Mouse (Mus musculus): ENCODE data around the gene Ncstn.

Gene Ncstn

GRCm38 (mm10) chr1:172072604-172073003 lies 10.0 kb downstream of the Ncstn start:
- ATAC-seq (ENCODE audit: low TSS enrichment): no peak

DNA sequence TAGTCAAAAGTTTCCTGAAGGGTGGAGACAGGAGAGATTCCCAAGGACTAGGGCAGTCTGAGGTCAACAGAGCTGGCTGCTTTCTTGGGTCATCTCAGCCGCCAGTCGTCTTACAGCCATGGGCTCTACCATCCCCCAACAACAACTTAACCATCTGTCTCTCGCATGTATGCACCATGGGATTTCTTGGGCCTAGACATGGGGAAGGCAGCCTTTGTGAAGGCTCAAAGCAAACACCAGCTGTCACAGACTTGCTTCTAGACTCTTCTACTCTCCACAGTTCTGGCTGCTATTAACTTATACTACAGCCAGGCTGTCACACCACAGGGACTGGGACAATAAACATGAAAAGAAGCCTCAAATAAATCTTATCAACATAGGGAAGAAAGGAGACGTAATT lies 11.0 kb downstream of the Ncstn start:
- ATAC-seq (ENCODE audit: low TSS enrichment): peak; percentile 36; the same call in 1 of the 2 replicates

DNA sequence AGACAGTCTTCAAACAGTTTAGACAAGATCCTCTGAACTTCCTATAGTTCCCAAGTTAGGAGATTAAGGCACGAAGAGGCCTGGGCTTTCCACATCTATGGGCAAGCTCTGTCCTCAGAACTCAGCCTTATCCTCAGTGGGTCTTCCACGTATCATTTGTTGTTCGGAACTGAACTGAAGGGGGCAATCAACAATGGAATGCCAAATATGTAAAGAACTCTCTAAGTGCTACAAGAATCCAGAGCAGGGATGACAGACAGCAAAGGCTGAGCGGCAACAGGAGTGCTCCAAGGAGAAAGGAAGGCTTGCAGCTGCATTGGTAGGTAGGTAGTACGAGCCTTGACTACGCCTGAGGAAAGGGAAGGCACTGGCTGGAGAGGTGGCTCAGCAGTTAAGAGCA lies 12.4 kb downstream of the Ncstn start:
- no peak for ATAC-seq (ENCODE audit: low TSS enrichment)

- peak; percentile 75 for ATAC-seq (ENCODE audit: low TSS enrichment)
Measured at GRCm38 (mm10) chr1:172064613-172065141, 17.9 kb downstream of the Ncstn start.

DNA sequence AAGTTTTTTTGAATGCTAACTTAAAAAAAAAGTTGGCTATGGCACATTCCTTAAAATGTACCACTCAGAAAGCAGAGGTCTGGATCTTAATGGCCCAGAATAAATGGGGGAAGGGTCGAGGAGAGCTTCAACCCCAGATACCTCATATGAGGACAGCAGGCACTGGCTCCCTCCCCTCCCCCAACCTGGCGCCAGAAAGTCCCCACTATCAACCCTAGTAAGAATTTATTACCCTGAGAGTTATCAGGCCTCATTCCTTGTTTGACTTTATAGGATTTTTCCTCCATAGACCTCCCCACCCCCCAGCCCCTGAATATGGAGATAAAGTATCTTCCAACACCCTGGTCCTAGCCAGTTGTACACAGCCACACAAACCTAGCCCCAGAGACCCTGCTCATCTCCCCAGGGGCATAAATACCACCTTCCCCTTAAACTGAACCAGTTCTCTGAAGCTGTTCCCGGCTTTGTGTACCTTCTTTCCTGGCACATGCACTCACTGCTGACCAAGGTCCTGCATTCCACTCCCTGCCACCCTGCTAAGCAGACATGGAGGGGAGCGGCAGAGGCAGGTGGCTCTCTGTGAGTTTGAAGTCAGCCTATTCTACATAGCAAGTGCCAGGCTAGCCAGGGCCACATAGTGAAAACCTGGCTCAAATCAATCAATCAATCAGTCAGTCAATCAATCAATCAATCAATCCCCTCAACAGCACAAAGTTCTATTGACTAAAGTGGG lies 19.1 kb downstream of the Ncstn start:
- no peak for ATAC-seq (ENCODE audit: low TSS enrichment)

GRCm38 (mm10) chr1:172062101-172062500 lies 20.5 kb downstream of the Ncstn start:
- ATAC-seq (ENCODE audit: low TSS enrichment): no peak

- ATAC-seq (ENCODE audit: low TSS enrichment): no peak
Measured at GRCm38 (mm10) chr1:172061217-172061616, 21.4 kb downstream of the Ncstn start.

- ATAC-seq (ENCODE audit: low TSS enrichment): no peak
Measured at GRCm38 (mm10) chr1:172060659-172061058, 21.9 kb downstream of the Ncstn start.

DNA sequence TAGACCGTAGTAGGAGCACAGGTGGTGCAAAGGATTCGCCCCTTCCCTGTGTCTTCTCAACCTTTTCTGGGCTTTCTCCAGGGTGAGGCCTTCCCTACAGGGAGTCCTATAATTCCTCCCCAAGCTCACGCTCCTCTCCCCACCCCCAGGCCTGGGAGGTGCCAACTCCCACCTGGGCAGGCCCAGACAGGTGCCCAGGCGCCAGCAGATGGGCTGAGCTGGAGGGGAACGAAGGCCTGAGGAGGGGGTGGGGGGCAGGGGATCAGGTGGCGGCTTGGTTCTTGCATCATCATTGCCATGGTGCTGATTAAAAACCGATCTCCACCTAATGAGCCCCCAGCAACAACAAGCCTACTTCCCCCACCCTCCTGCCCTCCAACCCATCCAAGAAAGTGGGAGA lies 23.7 kb downstream of the Ncstn start:
- no peak for ATAC-seq (ENCODE audit: low TSS enrichment)

- no peak for ATAC-seq (ENCODE audit: low TSS enrichment)
Measured at GRCm38 (mm10) chr1:172058321-172058720, 24.3 kb downstream of the Ncstn start.

- peak; percentile 13; the same call in 1 of the 2 replicates for ATAC-seq (ENCODE audit: low TSS enrichment)
Measured at GRCm38 (mm10) chr1:172057491-172057921, 25.1 kb downstream of the Ncstn start, which contains the start of gene Nhlh1. Nhlh1 (minus strand) TSS chr1:172057573.

DNA sequence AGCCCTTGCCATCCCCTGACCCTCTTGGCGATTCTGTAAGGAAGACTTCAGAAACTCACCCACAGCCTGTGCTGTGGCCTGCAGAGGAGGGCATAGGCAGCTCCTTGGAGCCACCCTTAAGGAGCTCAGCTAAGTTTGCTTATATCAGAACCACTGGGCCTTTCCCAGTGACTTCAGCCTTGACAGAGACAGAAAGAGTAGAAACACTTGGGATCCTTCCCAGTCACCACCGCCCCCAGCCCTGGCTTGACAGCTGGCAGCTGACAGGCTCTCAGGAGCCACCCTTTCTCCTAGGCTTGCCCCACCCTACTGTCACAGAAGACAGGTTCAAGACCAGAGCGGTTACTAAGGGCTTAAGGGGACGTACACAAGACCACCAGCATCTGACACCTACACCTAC lies 26.3 kb downstream of the Ncstn start:
- peak; percentile 64 for ATAC-seq (ENCODE audit: low TSS enrichment)

- ATAC-seq (ENCODE audit: low TSS enrichment): peak; percentile 48
Measured at GRCm38 (mm10) chr1:172053541-172054440, 28.8 kb downstream of the Ncstn start.

GRCm38 (mm10) chr1:172052766-172053279 lies 29.8 kb downstream of the Ncstn start:
- ATAC-seq (ENCODE audit: low TSS enrichment): no peak

DNA sequence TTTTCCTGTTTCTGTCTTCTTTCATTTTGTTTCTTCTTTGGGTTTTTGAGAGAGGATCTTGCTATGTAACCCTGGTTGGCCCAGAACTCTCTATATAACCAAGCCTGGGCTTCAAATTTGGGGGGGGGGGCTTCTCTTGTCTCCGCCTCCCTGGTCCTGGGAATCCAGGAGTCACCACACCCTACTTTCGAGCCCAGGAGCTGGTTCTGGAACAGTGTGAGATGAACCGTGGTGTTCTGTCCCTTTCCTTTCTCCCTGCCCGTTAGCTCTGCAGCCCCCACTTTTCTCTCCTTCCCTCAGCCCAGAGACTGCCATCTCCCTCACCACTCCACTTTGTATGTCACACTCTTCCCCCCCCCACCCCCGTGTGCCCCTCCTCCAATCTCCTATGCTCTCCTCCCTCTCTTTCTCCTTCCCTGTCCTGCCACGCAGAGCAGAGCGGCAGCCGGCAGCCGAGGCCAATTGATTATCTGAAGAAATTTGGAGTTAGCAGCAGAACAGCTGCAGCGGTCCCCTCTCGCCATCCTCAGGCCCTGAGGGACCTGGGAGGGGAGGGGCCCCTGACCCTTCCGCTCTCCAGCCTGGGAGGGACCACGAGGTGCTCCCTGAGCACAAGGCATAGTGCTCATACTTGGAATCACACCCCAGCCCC lies 33.3 kb downstream of the Ncstn start:
- no peak for ATAC-seq (ENCODE audit: low TSS enrichment)

DNA sequence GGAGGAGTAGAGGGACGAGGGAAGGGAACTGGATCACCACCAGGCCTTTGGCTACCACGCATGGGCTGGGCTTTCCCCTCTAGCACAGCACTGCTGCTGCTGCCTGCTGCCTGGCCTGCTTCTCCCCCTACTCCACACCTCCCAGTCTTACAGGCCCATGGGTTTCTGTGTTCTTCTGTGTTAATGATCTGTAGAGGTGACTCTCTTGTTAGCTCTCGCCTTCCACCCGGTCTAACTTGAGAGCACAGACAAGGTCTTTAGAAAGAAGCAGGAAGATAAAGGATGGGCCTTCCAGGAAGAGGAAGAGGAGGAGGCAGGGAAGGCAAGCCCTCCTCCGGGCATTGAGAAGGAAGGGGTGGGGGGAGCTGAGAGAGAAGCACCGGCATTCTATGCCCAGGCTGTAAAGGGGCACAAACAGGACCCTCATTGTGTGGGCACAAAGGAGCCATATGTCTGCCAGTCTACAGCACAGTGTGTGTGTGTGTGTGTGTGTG lies 34.3 kb downstream of the Ncstn start:
- ATAC-seq (ENCODE audit: low TSS enrichment): 0 out of 2 replicates have a peak, but pooled peaks have one; percentile 14

DNA sequence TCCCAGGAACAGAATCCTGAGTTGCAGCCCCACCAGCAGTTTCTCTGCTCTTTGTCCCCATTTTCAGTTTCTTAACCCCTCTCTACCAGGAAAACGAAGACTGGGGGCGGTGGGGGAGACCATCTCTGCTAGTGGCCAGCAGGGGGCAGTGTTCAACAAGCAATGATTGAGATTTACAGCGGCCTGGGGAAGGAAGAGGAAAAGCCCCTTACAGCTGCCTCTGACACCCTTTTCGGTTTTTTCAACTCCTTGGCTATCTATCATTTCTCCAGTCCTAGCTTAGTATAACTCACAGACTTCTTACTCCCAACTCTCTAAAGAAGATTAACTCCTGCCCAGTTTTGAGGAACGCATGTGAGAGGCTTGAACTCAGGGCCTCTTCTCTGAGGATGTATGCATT lies 35.7 kb downstream of the Ncstn start:
- ATAC-seq (ENCODE audit: low TSS enrichment): peak; percentile 66

DNA sequence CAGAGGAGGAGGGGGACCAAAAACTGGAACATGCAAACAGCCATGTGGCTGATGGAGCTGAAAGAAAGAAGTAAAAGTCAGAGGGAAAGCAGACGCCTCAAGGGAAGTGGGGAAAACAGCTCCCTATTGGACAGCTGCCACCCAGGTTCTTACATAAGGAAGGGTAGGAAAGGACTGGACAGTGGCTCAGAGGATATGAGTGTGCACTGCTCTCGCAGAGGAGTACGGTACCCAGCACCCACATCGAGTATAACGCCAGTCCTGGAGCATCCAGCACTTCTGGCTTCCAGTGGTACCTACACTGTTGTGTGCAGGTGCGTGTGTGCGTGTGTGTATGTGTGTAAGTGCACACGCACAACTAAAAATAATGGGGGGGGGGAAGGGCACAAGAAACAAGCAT lies 36.2 kb downstream of the Ncstn start:
- ATAC-seq (ENCODE audit: low TSS enrichment): peak; percentile 69

DNA sequence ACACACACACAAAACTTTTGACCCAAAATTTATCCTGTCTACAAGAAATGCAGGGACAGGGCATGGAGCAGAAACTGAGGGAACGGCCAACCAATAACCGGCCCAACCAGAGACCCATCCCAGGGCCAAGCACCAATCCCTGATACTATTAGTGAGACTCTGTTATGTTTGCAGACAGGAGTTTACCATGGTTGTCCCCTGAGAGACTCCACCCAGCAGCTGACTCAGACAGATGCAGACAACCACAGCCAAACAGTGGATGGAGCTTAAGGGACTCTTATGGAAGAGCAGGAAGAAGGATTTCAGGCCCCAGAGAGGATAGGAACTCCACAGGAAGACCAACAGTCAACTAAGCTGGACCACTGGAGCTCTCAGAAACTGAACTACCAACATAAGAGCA lies 52.7 kb downstream of the Ncstn start:
- ATAC-seq (ENCODE audit: low TSS enrichment): no peak

- no peak for ATAC-seq (ENCODE audit: low TSS enrichment)
Measured at GRCm38 (mm10) chr1:172028394-172029275, 54.0 kb downstream of the Ncstn start, which contains the start of gene Vangl2. Vangl2 (minus strand) TSS chr1:172028444.

DNA sequence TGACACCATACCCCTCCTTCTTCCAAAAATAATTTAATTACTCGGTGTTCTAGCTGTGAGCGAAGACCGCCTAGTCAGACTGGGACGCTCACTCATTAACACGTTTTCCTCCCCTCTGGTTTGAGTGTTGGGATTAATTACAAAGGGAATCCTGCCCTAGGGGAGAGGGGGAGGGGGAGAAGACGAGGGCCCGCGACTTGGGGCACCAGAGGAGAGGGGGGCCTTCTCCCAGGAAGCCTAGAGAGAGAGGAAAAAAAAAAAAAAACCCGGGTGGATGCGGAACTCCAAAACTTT lies 54.8 kb downstream of the Ncstn start:
- no peak for ATAC-seq (ENCODE audit: low TSS enrichment)

Measured in frontal cortex, adult (tissue).